9 mouse cellular contexts compared by ENCODE assay signal in the genomic region with DNA sequence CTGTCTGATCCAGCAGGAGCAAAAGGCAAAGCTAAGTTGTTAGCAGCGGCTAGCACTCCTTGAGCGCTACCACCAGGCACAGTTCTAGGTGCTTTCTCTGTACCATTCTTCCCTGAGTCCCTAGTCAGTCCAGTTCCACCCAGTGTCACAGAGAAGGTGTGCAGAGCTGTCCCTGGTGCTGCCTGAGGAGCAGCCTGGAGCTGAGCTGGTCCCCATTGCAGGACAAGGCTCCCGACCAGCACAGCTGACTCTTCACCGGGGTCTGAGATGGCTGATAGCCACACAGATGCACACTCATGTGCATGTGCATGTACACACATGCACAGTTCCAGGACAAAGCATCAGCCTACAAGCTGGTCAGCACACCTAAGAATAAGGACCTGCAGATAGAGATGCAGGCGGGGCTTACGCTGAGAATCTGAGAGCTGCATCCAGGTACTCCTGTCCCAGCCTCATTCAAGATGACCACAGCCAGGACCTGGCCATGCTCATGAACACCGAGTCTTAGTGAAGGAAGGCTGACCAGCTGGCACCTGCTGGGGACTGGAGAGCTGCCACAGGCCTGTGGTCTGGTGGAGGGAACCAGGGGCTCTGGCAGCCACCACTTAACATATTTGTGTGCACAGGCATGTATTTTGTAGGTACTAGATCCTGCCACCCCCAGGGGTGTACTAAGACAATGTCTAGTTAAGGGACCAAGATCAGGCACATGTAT. TPM values are rescaled to one million over a fixed set of nuclear protein-coding genes. Genes with fewer than 3 reads are reported as not detected.
DNase-seq lines count a peak whose midpoint lies in the region; ATAC-seq lines count a peak whose summit lies in the region.
"Had no signal": no experiment of that assay in that cellular context is flagged by ENCODE, and none has a peak within 500 bp of the region (broad histone marks: within the 10 kb centered on the region; RNA-seq: fewer than 3 reads in every experiment).

No protein-coding gene starts in this region.

- no peaks in the 10 kb centered on the region; the same call in 1 of the 2 replicates for H3K27me3 ChIP-seq in midbrain, embryonic 15.5 days (replicated peaks)
- no peaks in the 10 kb centered on the region for H3K27me3 ChIP-seq in forebrain, embryonic 16.5 days (replicated peaks; ENCODE audit: control insufficient read depth, insufficient read depth, low read length)
- H3K27me3 ChIP-seq: hindbrain, embryonic 15.5 days had no signal

- ATAC-seq in midbrain, embryonic 15.5 days (replicated peaks) = no peak
- no peak for ATAC-seq in forebrain, embryonic 16.5 days

- H3K4me1 ChIP-seq in midbrain, embryonic 15.5 days = peaks cover 8% of the 10 kb centered on the region; the same call in 1 of the 2 replicates
- H3K4me1 ChIP-seq in forebrain, embryonic 16.5 days (replicated peaks; ENCODE audit: control insufficient read depth, insufficient read depth, low read length) = peaks cover 13% of the 10 kb centered on the region

- H3K4me3 ChIP-seq in midbrain, embryonic 15.5 days = no peak overlapping the region
- H3K4me3 ChIP-seq in forebrain, embryonic 16.5 days (replicated peaks; ENCODE audit: low read length) = no peak overlapping the region
- H3K4me3 ChIP-seq: hindbrain, embryonic 15.5 days had no signal

- H3K4me2 ChIP-seq in midbrain, embryonic 15.5 days = no peak overlapping the region
- no peak overlapping the region for H3K4me2 ChIP-seq in forebrain, embryonic 16.5 days (ENCODE audit: low read length)
- H3K4me2 ChIP-seq: hindbrain, embryonic 15.5 days had no signal

- peak; percentile 40 for DNase-seq in kidney, postnatal 10 days
- DNase-seq in kidney, adult 9 months = no peak
- DNase-seq in urinary bladder, postnatal 14 days (ENCODE audit: low spot score) = peak; percentile 4
- no peak for DNase-seq in urinary bladder, postnatal 25 days (ENCODE audit: low spot score)
- peak; percentile 71 to 73 for DNase-seq in cerebellum, postnatal 36 days
- no peak for DNase-seq in left cerebral cortex, adult 9 months (ENCODE audit: low spot score in 2 of 2)

- H3K27ac ChIP-seq in midbrain, embryonic 15.5 days = no peak overlapping the region
- H3K27ac ChIP-seq in forebrain, embryonic 16.5 days (ENCODE audit: low read length) = no peak overlapping the region
- H3K27ac ChIP-seq: hindbrain, embryonic 15.5 days had no signal

- no peak overlapping the region for H3K9ac ChIP-seq in midbrain, embryonic 15.5 days
- no peak overlapping the region for H3K9ac ChIP-seq in forebrain, embryonic 16.5 days (replicated peaks; ENCODE audit: low read depth, low read length)
- H3K9ac ChIP-seq: hindbrain, embryonic 15.5 days had no signal

- H3K36me3 ChIP-seq in midbrain, embryonic 15.5 days (replicated peaks) = no peaks in the 10 kb centered on the region
- no peaks in the 10 kb centered on the region for H3K36me3 ChIP-seq in forebrain, embryonic 16.5 days (ENCODE audit: control insufficient read depth, insufficient read depth)
- H3K36me3 ChIP-seq: hindbrain, embryonic 15.5 days had no signal

- no peaks in the 10 kb centered on the region for H3K9me3 ChIP-seq in midbrain, embryonic 15.5 days
- H3K9me3 ChIP-seq in forebrain, embryonic 16.5 days (ENCODE audit: control insufficient read depth, low read length) = no peaks in the 10 kb centered on the region
- H3K9me3 ChIP-seq: hindbrain, embryonic 15.5 days had no signal

- 88% methylated on average over 7 of the region's 7 CpGs for WGBS in midbrain, embryonic 15.5 days
- WGBS in forebrain, embryonic 16.5 days = 80% methylated on average over 7 of the region's 7 CpGs

RNA-seq across cellular contexts. Expression of a gene that starts 25.1 kb away (rescaled TPM):
- polyA plus RNA-seq in midbrain, embryonic 15.5 days (2015; fragmentation: Nextera tagmentation; extraction: Ambion mirVana) = 0.26 and 0.40 TPM in 2 replicates
- 0.35 and 0.53 TPM in 2 replicates for polyA plus RNA-seq in forebrain, embryonic 16.5 days (2015; fragmentation: Nextera tagmentation; extraction: Ambion mirVana)

Comparison
In these comparisons a context has a peak if more than half of its experiments do, and no peak if none do; other contexts are left out.
1. DNase-seq: peak in kidney, postnatal 10 days (single experiment), urinary bladder, postnatal 14 days (single experiment) and cerebellum, postnatal 36 days (2 of 2); none in kidney, adult 9 months (single experiment), urinary bladder, postnatal 25 days (single experiment) and left cerebral cortex, adult 9 months (0 of 2).